Mouse (Mus musculus): ENCODE measurements at regions not wholly inside any gene's neighbourhood (a gene's known extent, or its start where the extent isn't known, plus 50 kb on each side); places are given as distances from the start of the nearest gene placed in this dataset.

GRCm38 (mm10) chr12:39724172-39724571 is 313.7 kb downstream of the Arl4a start:
- no peaks in the 10 kb centered on the region for H3K4me1 ChIP-seq (replicated peaks)
- ATAC-seq (ENCODE audit: insufficient number of reproducible peaks, insufficient read depth, low FRiP score, low TSS enrichment, low read depth), result no peak
- H3K9ac ChIP-seq (replicated peaks), result no peak overlapping the region
- no peaks in the 10 kb centered on the region for H3K9me3 ChIP-seq
- no peaks in the 10 kb centered on the region for H3K27me3 ChIP-seq
- H3K36me3 ChIP-seq, result no peaks in the 10 kb centered on the region
- WGBS, result 87% methylated on average over 2 of the region's 2 CpGs
- H3K4me2 ChIP-seq, result no peak overlapping the region
- no peak overlapping the region for H3K27ac ChIP-seq
- H3K4me3 ChIP-seq (replicated peaks), result no peak overlapping the region

GRCm38 (mm10) chr12:39715120-39715519 is 322.7 kb downstream of the Arl4a start:
- H3K36me3 ChIP-seq, result no peaks in the 10 kb centered on the region
- ATAC-seq (ENCODE audit: insufficient number of reproducible peaks, insufficient read depth, low FRiP score, low TSS enrichment, low read depth), result no peak
- 65% methylated on average over 4 of the region's 4 CpGs for WGBS

GRCm38 (mm10) chr12:39714169-39714794 is 323.5 kb downstream of the Arl4a start:
- H3K27ac ChIP-seq, result no peak overlapping the region
- no peak overlapping the region for H3K4me2 ChIP-seq
- no peak for ATAC-seq (ENCODE audit: insufficient number of reproducible peaks, insufficient read depth, low FRiP score, low TSS enrichment, low read depth)
- H3K4me3 ChIP-seq (replicated peaks), result no peak overlapping the region
- H3K9ac ChIP-seq (replicated peaks), result no peak overlapping the region
- H3K9me3 ChIP-seq, result no peaks in the 10 kb centered on the region
- 81% methylated on average over 2 of the region's 2 CpGs for WGBS
- no peaks in the 10 kb centered on the region for H3K27me3 ChIP-seq
- H3K4me1 ChIP-seq (replicated peaks), result no peaks in the 10 kb centered on the region
- H3K36me3 ChIP-seq, result no peaks in the 10 kb centered on the region

More at GRCm38 (mm10) chr12:39715120-39715519, 322.7 kb downstream of the Arl4a start:
- Histone ChIP-seq H3K27ac (no peak overlapping the region), H3K4me1 (replicated peaks) (no peaks in the 10 kb centered on the region), H3K9me3 (no peaks in the 10 kb centered on the region), H3K27me3 (no peaks in the 10 kb centered on the region), H3K9ac (replicated peaks) (no peak overlapping the region), H3K4me2 (no peak overlapping the region), H3K4me3 (replicated peaks) (no peak overlapping the region)

GRCm38 (mm10) chr12:39711807-39712206 is 326.0 kb downstream of the Arl4a start:
- Histone ChIP-seq H3K9me3 (no peaks in the 10 kb centered on the region), H3K4me2 (no peak overlapping the region), H3K4me3 (replicated peaks) (no peak overlapping the region), H3K27me3 (no peaks in the 10 kb centered on the region), H3K9ac (replicated peaks) (no peak overlapping the region), H3K27ac (no peak overlapping the region), H3K36me3 (no peaks in the 10 kb centered on the region), H3K4me1 (replicated peaks) (no peaks in the 10 kb centered on the region)
- 81% methylated on average over 1 of the region's 1 CpGs for WGBS
- ATAC-seq (ENCODE audit: insufficient number of reproducible peaks, insufficient read depth, low FRiP score, low TSS enrichment, low read depth), result no peak

GRCm38 (mm10) chr12:39709850-39710249 is 328.0 kb downstream of the Arl4a start:
- 86% methylated on average over 5 of the region's 5 CpGs for WGBS
- Histone ChIP-seq H3K4me3 (replicated peaks) (no peak overlapping the region), H3K9me3 (no peaks in the 10 kb centered on the region), H3K4me2 (no peak overlapping the region), H3K36me3 (no peaks in the 10 kb centered on the region), H3K27ac (no peak overlapping the region), H3K27me3 (no peaks in the 10 kb centered on the region), H3K9ac (replicated peaks) (no peak overlapping the region), H3K4me1 (replicated peaks) (no peaks in the 10 kb centered on the region)
- no peak for ATAC-seq (ENCODE audit: insufficient number of reproducible peaks, insufficient read depth, low FRiP score, low TSS enrichment, low read depth)

- Histone ChIP-seq H3K9ac (replicated peaks) (no peak overlapping the region), H3K4me2 (no peak overlapping the region), H3K27ac (no peak overlapping the region), H3K4me1 (replicated peaks) (no peaks in the 10 kb centered on the region), H3K27me3 (no peaks in the 10 kb centered on the region), H3K36me3 (no peaks in the 10 kb centered on the region), H3K4me3 (replicated peaks) (no peak overlapping the region), H3K9me3 (no peaks in the 10 kb centered on the region)
- WGBS, result 56% methylated on average over 3 of the region's 3 CpGs
- no peak for ATAC-seq (ENCODE audit: insufficient number of reproducible peaks, insufficient read depth, low FRiP score, low TSS enrichment, low read depth)
These were observed 340.6 kb downstream of the Arl4a start for GRCm38 (mm10) chr12:39697182-39697581.

GRCm38 (mm10) chr12:39695322-39695721 is 342.5 kb downstream of the Arl4a start:
- Histone ChIP-seq H3K9ac (replicated peaks) (no peak overlapping the region), H3K27me3 (no peaks in the 10 kb centered on the region), H3K4me3 (replicated peaks) (no peak overlapping the region), H3K36me3 (no peaks in the 10 kb centered on the region), H3K9me3 (no peaks in the 10 kb centered on the region), H3K27ac (no peak overlapping the region), H3K4me1 (replicated peaks) (no peaks in the 10 kb centered on the region), H3K4me2 (no peak overlapping the region)
- 76% methylated on average over 1 of the region's 1 CpGs for WGBS
- ATAC-seq (ENCODE audit: insufficient number of reproducible peaks, insufficient read depth, low FRiP score, low TSS enrichment, low read depth), result no peak

- ATAC-seq (ENCODE audit: insufficient number of reproducible peaks, insufficient read depth, low FRiP score, low TSS enrichment, low read depth), result no peak
- no peaks in the 10 kb centered on the region for H3K4me1 ChIP-seq (replicated peaks)
- WGBS, result 76% methylated on average over 2 of the region's 2 CpGs
- no peaks in the 10 kb centered on the region for H3K36me3 ChIP-seq
- no peak overlapping the region for H3K4me3 ChIP-seq (replicated peaks)
- no peaks in the 10 kb centered on the region for H3K9me3 ChIP-seq
- H3K27me3 ChIP-seq, result no peaks in the 10 kb centered on the region
- no peak overlapping the region for H3K4me2 ChIP-seq
- no peak overlapping the region for H3K27ac ChIP-seq
- no peak overlapping the region for H3K9ac ChIP-seq (replicated peaks)
These were observed 345.8 kb downstream of the Arl4a start for GRCm38 (mm10) chr12:39692043-39692442.

GRCm38 (mm10) chr12:39685399-39685798 is 352.4 kb downstream of the Arl4a start:
- no peak for ATAC-seq (ENCODE audit: insufficient number of reproducible peaks, insufficient read depth, low FRiP score, low TSS enrichment, low read depth)
- Histone ChIP-seq H3K27me3 (no peaks in the 10 kb centered on the region), H3K9ac (replicated peaks) (no peak overlapping the region), H3K4me2 (no peak overlapping the region), H3K27ac (no peak overlapping the region), H3K36me3 (no peaks in the 10 kb centered on the region), H3K4me3 (replicated peaks) (no peak overlapping the region), H3K9me3 (no peaks in the 10 kb centered on the region), H3K4me1 (replicated peaks) (no peaks in the 10 kb centered on the region)

GRCm38 (mm10) chr12:39682121-39682520 is 355.7 kb downstream of the Arl4a start:
- ATAC-seq (ENCODE audit: insufficient number of reproducible peaks, insufficient read depth, low FRiP score, low TSS enrichment, low read depth), result no peak
- Histone ChIP-seq H3K4me2 (no peak overlapping the region), H3K4me3 (replicated peaks) (no peak overlapping the region), H3K27ac (no peak overlapping the region), H3K27me3 (no peaks in the 10 kb centered on the region), H3K9me3 (no peaks in the 10 kb centered on the region), H3K9ac (replicated peaks) (no peak overlapping the region), H3K36me3 (no peaks in the 10 kb centered on the region), H3K4me1 (replicated peaks) (no peaks in the 10 kb centered on the region)
- 44% methylated on average over 1 of the region's 1 CpGs for WGBS

GRCm38 (mm10) chr12:39675608-39676007 is 362.2 kb downstream of the Arl4a start:
- Histone ChIP-seq H3K4me2 (no peak overlapping the region), H3K4me1 (replicated peaks) (no peaks in the 10 kb centered on the region), H3K27ac (no peak overlapping the region), H3K4me3 (replicated peaks) (no peak overlapping the region), H3K27me3 (no peaks in the 10 kb centered on the region), H3K9me3 (no peaks in the 10 kb centered on the region), H3K9ac (replicated peaks) (no peak overlapping the region), H3K36me3 (no peaks in the 10 kb centered on the region)
- 91% methylated on average over 2 of the region's 2 CpGs for WGBS
- ATAC-seq (ENCODE audit: insufficient number of reproducible peaks, insufficient read depth, low FRiP score, low TSS enrichment, low read depth), result no peak

GRCm38 (mm10) chr12:39667701-39668100 is 370.1 kb downstream of the Arl4a start:
- Histone ChIP-seq H3K27ac (no peak overlapping the region), H3K9ac (replicated peaks) (no peak overlapping the region), H3K4me3 (replicated peaks) (no peak overlapping the region), H3K9me3 (no peaks in the 10 kb centered on the region), H3K36me3 (no peaks in the 10 kb centered on the region), H3K4me2 (no peak overlapping the region), H3K4me1 (replicated peaks) (no peaks in the 10 kb centered on the region), H3K27me3 (no peaks in the 10 kb centered on the region)
- ATAC-seq (ENCODE audit: insufficient number of reproducible peaks, insufficient read depth, low FRiP score, low TSS enrichment, low read depth), result no peak
- 85% methylated on average over 2 of the region's 2 CpGs for WGBS
